Mouse (Mus musculus) midbrain, embryonic 11.5 days (tissue): ENCODE results near the gene Fam84b. TPM values are rescaled to one million over a fixed set of nuclear protein-coding genes. Genes with fewer than 3 reads are reported as not detected.

Source experiments
- ATAC-seq: fragments of 200-750 bp; cut with Nextera tagmentation; 2 replicates; pipeline ENCODE4 v1.8.0; 2017; ENCODE audit warnings: moderate TSS enrichment, moderate library complexity; ENCODE audit not compliant: low FRiP score
- DNase-seq: peaks from one replicate; pipeline ENCODE4 v3.0.0; 2015; ENCODE audit warnings: low spot score; ENCODE audit errors: missing footprints
- H3K27ac ChIP-seq: fragments of 300-500 bp; sonication (generic); 2 replicates; pipeline ENCODE4 v1.5.1; 2014; ENCODE audit warnings: low read depth, low read length
- H3K27me3 ChIP-seq: fragments of 300-500 bp; sonication (generic); 2 replicates; pipeline ENCODE4 v1.6.1; 2014; ENCODE audit warnings: mild to moderate bottlenecking, low read length, moderate library complexity, mixed read lengths; ENCODE audit not compliant: control insufficient read depth, insufficient read depth
- H3K36me3 ChIP-seq: fragments of 300-500 bp; sonication (generic); 2 replicates; pipeline ENCODE4 v1.6.1; 2014; ENCODE audit warnings: mild to moderate bottlenecking, low read length, moderate library complexity, mixed read lengths; ENCODE audit not compliant: control insufficient read depth, insufficient read depth
- H3K4me1 ChIP-seq: fragments of 300-500 bp; sonication (generic); 2 replicates; pipeline ENCODE4 v1.6.1; 2014; ENCODE audit warnings: low read length; ENCODE audit not compliant: control insufficient read depth, insufficient read depth
- H3K4me2 ChIP-seq: fragments of 300-500 bp; sonication (generic); 2 replicates; pipeline ENCODE4 v1.6.1; 2014; ENCODE audit warnings: mild to moderate bottlenecking, moderate library complexity
- H3K4me3 ChIP-seq: fragments of 300-500 bp; sonication (generic); 2 replicates; pipeline ENCODE4 v1.5.1; 2014; ENCODE audit warnings: low read depth, low read length
- H3K9ac ChIP-seq: fragments of 300-500 bp; sonication (generic); 2 replicates; pipeline ENCODE4 v1.6.1; 2014; ENCODE audit warnings: low read length
- H3K9me3 ChIP-seq: fragments of 300-500 bp; sonication (generic); 2 replicates; pipeline ENCODE4 v1.6.1; 2016; ENCODE audit warnings: low read length; ENCODE audit not compliant: control insufficient read depth
- WGBS: fragments of 180-500 bp; shearing (Covaris S2); extraction: QIAGEN DNeasy Blood & Tissue Kit; methylation state at CpG from one replicate; pipeline ENCODE4 v1.1.7; 2014; 5-methylcytosine and 5-hydroxymethylcytosine counted together
- polyA plus RNA-seq: library from polyadenylated mRNA; unstranded; fragments of >200 nt; fragmentation: Nextera tagmentation; extraction: Ambion mirVana; gene quantifications from 2 replicates; pipeline ENCODE4 v1.2.1, GENCODE M21; 2014

The Fam84b gene
- polyA plus RNA-seq, 1 experiment from 2014 or later, result 8.7 TPM

DNA sequence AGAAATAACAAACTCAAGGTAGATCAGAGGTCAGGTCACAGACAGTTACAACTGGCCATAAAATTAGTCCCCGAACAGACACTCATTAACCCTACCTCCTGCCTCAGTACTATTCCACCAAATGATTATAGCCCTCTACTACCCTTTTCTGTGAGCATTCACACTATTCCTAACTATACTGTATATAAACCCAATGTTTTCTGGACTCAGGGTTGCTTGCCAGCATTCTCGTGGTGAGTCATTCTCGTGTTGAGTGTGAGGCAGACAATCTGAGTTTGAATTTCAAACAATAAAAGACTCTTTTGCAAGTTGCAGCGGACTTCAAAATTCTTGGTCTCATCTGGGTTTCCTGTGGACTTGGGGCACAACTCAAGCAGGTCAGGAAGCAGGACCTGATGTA lies 74.5 kb downstream of the Fam84b start:
- DNase-seq, result no peak
- 92% methylated on average over 4 of the region's 4 CpGs for WGBS
- Histone ChIP-seq H3K27ac (no peak overlapping the region), H3K4me3 (no peak overlapping the region), H3K36me3 (no peaks in the 10 kb centered on the region), H3K4me2 (no peak overlapping the region), H3K9ac (no peak overlapping the region), H3K9me3 (no peaks in the 10 kb centered on the region), H3K4me1 (no peaks in the 10 kb centered on the region), H3K27me3 (no peaks in the 10 kb centered on the region)
- ATAC-seq, result no peak

Other genes with a start within 250 kb of the Fam84b start
- not detected in 2 replicates for gene A1bg, start 69.2 kb upstream of the Fam84b start, polyA plus RNA-seq